Mouse (Mus musculus) skeletal muscle tissue, adult 2 months (tissue): ENCODE results near the gene Dnajc1.

Source experiments
- DNase-seq: peaks from one replicate; pipeline ENCODE4 v3.0.0-alpha.2; 2012; ENCODE audit warnings: low read depth, low spot score

Dnajc1 gene

GRCm38 (mm10) chr2:18300949-18301348 lies 91.7 kb downstream of the Dnajc1 start:
- no peak for DNase-seq

- no peak for DNase-seq
Measured at GRCm38 (mm10) chr2:18285175-18285574, 107.5 kb downstream of the Dnajc1 start.

- DNase-seq = no peak
Measured at GRCm38 (mm10) chr2:18265736-18266135, 126.9 kb downstream of the Dnajc1 start.

- DNase-seq = no peak
Measured at GRCm38 (mm10) chr2:18264579-18264978, 128.1 kb downstream of the Dnajc1 start.

GRCm38 (mm10) chr2:18262298-18262697 lies 130.3 kb downstream of the Dnajc1 start:
- no peak for DNase-seq

- DNase-seq = no peak
Measured at GRCm38 (mm10) chr2:18249224-18249623, 143.4 kb downstream of the Dnajc1 start.

GRCm38 (mm10) chr2:18235524-18235923 lies 157.1 kb downstream of the Dnajc1 start:
- no peak for DNase-seq

- DNase-seq = no peak
Measured at GRCm38 (mm10) chr2:18232883-18233567, 159.6 kb downstream of the Dnajc1 start.

GRCm38 (mm10) chr2:18231143-18231542 lies 161.5 kb downstream of the Dnajc1 start:
- DNase-seq = no peak

- DNase-seq = peak; percentile 34
Measured at GRCm38 (mm10) chr2:18229279-18229678, 163.4 kb downstream of the Dnajc1 start.

GRCm38 (mm10) chr2:18228486-18229062 lies 164.1 kb downstream of the Dnajc1 start:
- no peak for DNase-seq

GRCm38 (mm10) chr2:18219569-18219968 lies 173.1 kb downstream of the Dnajc1 start:
- DNase-seq = no peak

- peak; percentile 73 for DNase-seq
Measured at GRCm38 (mm10) chr2:18219136-18219535, 173.5 kb downstream of the Dnajc1 start.

- DNase-seq = peak; percentile 42
Measured at GRCm38 (mm10) chr2:18218500-18218899, 174.1 kb downstream of the Dnajc1 start.

- peak; percentile 81 for DNase-seq
Measured at GRCm38 (mm10) chr2:18217867-18218266, 174.8 kb downstream of the Dnajc1 start.

GRCm38 (mm10) chr2:18214031-18214430 lies 178.6 kb downstream of the Dnajc1 start:
- DNase-seq = no peak

GRCm38 (mm10) chr2:18209948-18210347 lies 182.7 kb downstream of the Dnajc1 start:
- DNase-seq = no peak

- no peak for DNase-seq
Measured at GRCm38 (mm10) chr2:18209211-18209823, 183.3 kb downstream of the Dnajc1 start.

- peak; percentile 47 for DNase-seq
Measured at GRCm38 (mm10) chr2:18208578-18208977, 184.1 kb downstream of the Dnajc1 start.

GRCm38 (mm10) chr2:18206811-18207210 lies 185.8 kb downstream of the Dnajc1 start:
- DNase-seq = no peak

GRCm38 (mm10) chr2:18205118-18205517 lies 187.5 kb downstream of the Dnajc1 start:
- DNase-seq = no peak

- DNase-seq = no peak
Measured at GRCm38 (mm10) chr2:18202923-18203322, 189.7 kb downstream of the Dnajc1 start.
